In the genomic region with DNA sequence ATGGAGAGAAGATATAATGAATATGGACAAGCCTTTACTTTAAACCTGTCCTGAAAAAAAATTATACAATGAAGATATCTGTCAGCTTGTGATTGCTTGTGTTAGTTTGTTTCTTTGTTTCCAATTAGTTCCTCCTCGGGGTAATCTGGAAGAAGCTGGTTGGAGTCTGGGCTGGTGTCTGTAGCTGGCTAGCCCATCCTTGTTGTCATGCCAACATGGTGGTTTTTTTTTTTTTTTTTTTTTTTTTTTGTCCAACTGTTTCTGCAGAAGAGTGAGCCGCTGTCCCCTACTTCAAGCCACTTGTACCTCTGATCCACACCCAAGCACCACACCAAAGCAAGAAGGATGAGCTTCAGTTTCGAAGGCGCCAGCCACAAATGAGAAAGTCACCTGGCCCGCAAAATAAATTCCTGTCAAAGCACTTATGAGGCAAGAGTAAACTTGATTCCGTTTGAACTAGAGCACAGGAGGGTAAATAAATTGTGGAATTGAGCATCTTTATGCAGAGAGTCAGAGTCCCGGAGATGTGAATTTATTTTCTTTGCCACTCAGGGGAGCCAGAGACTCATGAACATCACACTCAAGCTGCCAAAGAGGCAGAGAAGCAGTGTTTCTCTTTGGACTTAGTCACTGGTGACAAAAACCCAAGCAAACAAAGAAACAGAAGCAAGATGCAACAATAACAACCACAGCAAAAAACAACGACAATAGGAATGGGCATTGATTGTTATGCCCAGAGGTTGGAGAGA, we compare ENCODE assay signal across 13 mouse cellular contexts. TPM values are rescaled to one million over a fixed set of nuclear protein-coding genes. Genes with fewer than 3 reads are reported as not detected.
DNase-seq lines count a peak whose midpoint lies in the region; ATAC-seq and TF ChIP-seq lines count a peak whose summit lies in the region.
"Had no signal": no experiment of that assay in that cellular context is flagged by ENCODE, and none has a peak within 500 bp of the region (broad histone marks: within the 10 kb centered on the region; RNA-seq: fewer than 3 reads in every experiment).

No protein-coding gene starts in this region.

- no peaks in the 10 kb centered on the region for H3K79me2 ChIP-seq in heart, adult 2 months (replicated peaks; ENCODE audit: control insufficient read depth, insufficient read depth, low read length)

- no peak overlapping the region for H3K4me3 ChIP-seq in heart, adult 2 months
- no peak overlapping the region for H3K4me3 ChIP-seq in midbrain, embryonic 10.5 days
- H3K4me3 ChIP-seq in midbrain, embryonic 11.5 days (ENCODE audit: low read depth, low read length), result no peak overlapping the region
- H3K4me3 ChIP-seq in liver, embryonic 13.5 days (replicated peaks), result no peak overlapping the region
- H3K4me3 ChIP-seq in stomach, postnatal 0 days (ENCODE audit: low read depth, low read length), result no peak overlapping the region
- H3K4me3 ChIP-seq: embryonic facial prominence, embryonic 13.5 days; kidney, embryonic 15.5 days; megakaryocyte, embryonic 14.5 days; stomach, embryonic 15.5 days had no signal

- no peaks in the 10 kb centered on the region for H3K9me3 ChIP-seq in midbrain, embryonic 10.5 days (replicated peaks)
- no peaks in the 10 kb centered on the region for H3K9me3 ChIP-seq in midbrain, embryonic 11.5 days (ENCODE audit: control insufficient read depth, low read length)
- no peaks in the 10 kb centered on the region for H3K9me3 ChIP-seq in liver, embryonic 13.5 days (replicated peaks)
- H3K9me3 ChIP-seq in stomach, postnatal 0 days (ENCODE audit: control insufficient read depth, low read length), result no peaks in the 10 kb centered on the region
- H3K9me3 ChIP-seq: embryonic facial prominence, embryonic 13.5 days; kidney, embryonic 15.5 days; megakaryocyte, embryonic 14.5 days; stomach, embryonic 15.5 days had no signal

- intact Hi-C loops in heart, adult 2 months (cut with DNase I), result no loop called here
- intact Hi-C loops in heart, postnatal 25 days (cut with DNase I), result no loop called here

- H3K36me3 ChIP-seq in heart, adult 2 months (ENCODE audit: control insufficient read depth, insufficient read depth, low read length), result no peaks in the 10 kb centered on the region
- no peaks in the 10 kb centered on the region for H3K36me3 ChIP-seq in midbrain, embryonic 10.5 days
- H3K36me3 ChIP-seq in midbrain, embryonic 11.5 days (ENCODE audit: control insufficient read depth, insufficient read depth, low read length), result no peaks in the 10 kb centered on the region
- H3K36me3 ChIP-seq in liver, embryonic 13.5 days, result no peaks in the 10 kb centered on the region
- no peaks in the 10 kb centered on the region for H3K36me3 ChIP-seq in stomach, postnatal 0 days (ENCODE audit: control insufficient read depth, insufficient read depth, low read length)
- H3K36me3 ChIP-seq: embryonic facial prominence, embryonic 13.5 days; kidney, embryonic 15.5 days; stomach, embryonic 15.5 days had no signal

- no peak for TF ChIP-seq POLR2A in heart, adult 2 months (IDR thresholded peaks at IDR 0.05; ENCODE audit: insufficient read depth, low read depth, low read length)

- no peak for TF ChIP-seq EP300 in heart, adult 2 months (IDR thresholded peaks at IDR 0.05; ENCODE audit: insufficient read depth, low read depth, low read length)
- no peak for TF ChIP-seq EP300 in stomach, postnatal 0 days (optimal IDR thresholded peaks at IDR 0.05)

- no peak for DNase-seq in heart, adult 2 months
- no peak for DNase-seq in heart, postnatal 25 days (ENCODE audit: low spot score)
- no peak for DNase-seq in midbrain, embryonic 10.5 days (ENCODE audit: low spot score)
- no peak for DNase-seq in midbrain, embryonic 11.5 days (ENCODE audit: low spot score, missing footprints)
- DNase-seq in liver, embryonic 13.5 days, result no peak
- DNase-seq in stomach, postnatal 0 days (ENCODE audit: low spot score), result no peak
- no peak for DNase-seq in embryo, embryonic 10.5 days (ENCODE audit: low spot score)

- H3K27me3 ChIP-seq in heart, adult 2 months (ENCODE audit: control insufficient read depth, insufficient read depth, low read length), result no peaks in the 10 kb centered on the region
- no peaks in the 10 kb centered on the region for H3K27me3 ChIP-seq in midbrain, embryonic 10.5 days (ENCODE audit: low read depth, poor library complexity, severe bottlenecking)
- H3K27me3 ChIP-seq in midbrain, embryonic 11.5 days (ENCODE audit: control insufficient read depth, insufficient read depth, low read length), result no peaks in the 10 kb centered on the region
- no peaks in the 10 kb centered on the region for H3K27me3 ChIP-seq in liver, embryonic 13.5 days
- H3K27me3 ChIP-seq in stomach, postnatal 0 days (ENCODE audit: control insufficient read depth, insufficient read depth, low read length), result no peaks in the 10 kb centered on the region
- H3K27me3 ChIP-seq: embryonic facial prominence, embryonic 13.5 days; kidney, embryonic 15.5 days; megakaryocyte, embryonic 14.5 days; stomach, embryonic 15.5 days had no signal

- no peak for ATAC-seq in midbrain, embryonic 11.5 days (ENCODE audit: low FRiP score)
- no peak for ATAC-seq in liver, embryonic 13.5 days (ENCODE audit: low read depth)
- ATAC-seq in stomach, postnatal 0 days (ENCODE audit: low FRiP score, low TSS enrichment), result no peak
- no peak for ATAC-seq in erythroblast, adult 5-6 weeks (replicated peaks; ENCODE audit: low FRiP score, poor library complexity, severe bottlenecking)
- ATAC-seq: activated CD4-positive, CD25-positive, alpha-beta regulatory T cell, adult 4 months had no signal

- H3K4me1 ChIP-seq in heart, adult 2 months (ENCODE audit: control insufficient read depth, insufficient read depth, low read length), result no peaks in the 10 kb centered on the region
- peaks cover 7% of the 10 kb centered on the region; the same call in 1 of the 2 replicates for H3K4me1 ChIP-seq in midbrain, embryonic 10.5 days
- no peaks in the 10 kb centered on the region for H3K4me1 ChIP-seq in midbrain, embryonic 11.5 days (ENCODE audit: control insufficient read depth, insufficient read depth, low read length)
- H3K4me1 ChIP-seq in liver, embryonic 13.5 days (replicated peaks), result peaks cover 60% of the 10 kb centered on the region
- H3K4me1 ChIP-seq in stomach, postnatal 0 days (replicated peaks; ENCODE audit: control insufficient read depth, insufficient read depth), result no peaks in the 10 kb centered on the region
- H3K4me1 ChIP-seq: embryonic facial prominence, embryonic 13.5 days; kidney, embryonic 15.5 days had no signal

- H3K9ac ChIP-seq in heart, adult 2 months (ENCODE audit: low read depth, low read length), result no peak overlapping the region
- no peak overlapping the region for H3K9ac ChIP-seq in midbrain, embryonic 11.5 days (ENCODE audit: low read length)
- H3K9ac ChIP-seq in liver, embryonic 13.5 days, result peak overlapping the region; percentile 49; the same call in 1 of the 2 replicates
- H3K9ac ChIP-seq in stomach, postnatal 0 days (ENCODE audit: low read length), result no peak overlapping the region
- H3K9ac ChIP-seq: embryonic facial prominence, embryonic 13.5 days; kidney, embryonic 15.5 days; stomach, embryonic 15.5 days had no signal

- no peak overlapping the region for H3K27ac ChIP-seq in heart, adult 2 months
- H3K27ac ChIP-seq in midbrain, embryonic 10.5 days (replicated peaks), result peak overlapping the region; percentile 38; the same call in 1 of the 2 replicates
- no peak overlapping the region for H3K27ac ChIP-seq in midbrain, embryonic 11.5 days (ENCODE audit: low read depth, low read length)
- peak overlapping the region; percentile 91 for H3K27ac ChIP-seq in liver, embryonic 13.5 days
- no peak overlapping the region for H3K27ac ChIP-seq in stomach, postnatal 0 days (replicated peaks)
- H3K27ac ChIP-seq: embryonic facial prominence, embryonic 13.5 days; kidney, embryonic 15.5 days; stomach, embryonic 15.5 days had no signal

- 68% methylated on average over 8 of the region's 8 CpGs for WGBS in heart, adult 2 months
- WGBS in midbrain, embryonic 10.5 days, result 76% methylated on average over 8 of the region's 8 CpGs
- 68% methylated on average over 8 of the region's 8 CpGs for WGBS in midbrain, embryonic 11.5 days
- 72% methylated on average over 8 of the region's 8 CpGs for WGBS in liver, embryonic 13.5 days (ENCODE audit: insufficient replicate concordance)
- WGBS in stomach, postnatal 0 days, result 53% methylated on average over 8 of the region's 8 CpGs

- H3K4me2 ChIP-seq in midbrain, embryonic 11.5 days, result no peak overlapping the region
- no peak overlapping the region for H3K4me2 ChIP-seq in liver, embryonic 13.5 days
- H3K4me2 ChIP-seq in stomach, postnatal 0 days (replicated peaks; ENCODE audit: low read depth), result no peak overlapping the region
- H3K4me2 ChIP-seq: embryonic facial prominence, embryonic 13.5 days; kidney, embryonic 15.5 days; stomach, embryonic 15.5 days had no signal

- peak; percentile 23 for TF ChIP-seq CTCF in heart, adult 2 months (IDR thresholded peaks at IDR 0.05)
- TF ChIP-seq CTCF in stomach, postnatal 0 days (IDR thresholded peaks at IDR 0.05; ENCODE audit: low read depth), result peak; percentile 47

RNA-seq across cellular contexts. Expression of a gene that starts 11.4 kb away (rescaled TPM):
- 10 to 100 TPM; 62.1 to 75.7 TPM for total RNA-seq in heart, adult 2 months (2021)
- 12.6 and 14.7 TPM in 2 replicates for polyA plus RNA-seq in heart, adult 2 months (2012; rRNA removed)
- 10 to 100 TPM; 38.2 to 62.1 TPM for total RNA-seq in heart, postnatal 25 days (2021)
- 109 and 137 TPM in 2 replicates for polyA plus RNA-seq in midbrain, embryonic 10.5 days (2016; fragmentation: Nextera tagmentation; extraction: Ambion mirVana)
- 131 and 145 TPM in 2 replicates for polyA plus RNA-seq in midbrain, embryonic 11.5 days (2014; fragmentation: Nextera tagmentation; extraction: Ambion mirVana)
- polyA plus RNA-seq in liver, embryonic 13.5 days (2015; fragmentation: Nextera tagmentation; extraction: Ambion mirVana), result 45.2 and 60.6 TPM in 2 replicates
- 11.7 and 13.4 TPM in 2 replicates for polyA plus RNA-seq in stomach, postnatal 0 days (2015; fragmentation: Nextera tagmentation; extraction: Ambion mirVana)
- total RNA-seq in erythroblast, adult 5-6 weeks (2015; ENCODE audit: low replicate concordance), result 22.4 and 23.6 TPM in 2 replicates
- 16.6 and 19.0 TPM in 2 replicates for total RNA-seq in erythroblast, adult 5-6 weeks (2017; ENCODE audit: low replicate concordance)

RNA-seq across cellular contexts. Expression of a gene that starts 30.5 kb away (rescaled TPM):
- 1 to 10 TPM; 4.9 to 6.4 TPM for total RNA-seq in heart, adult 2 months (2021)
- 4.6 and 5.2 TPM in 2 replicates for polyA plus RNA-seq in heart, adult 2 months (2012; rRNA removed)
- 1 to 10 TPM; 4.6 to 5.7 TPM for total RNA-seq in heart, postnatal 25 days (2021)
- polyA plus RNA-seq in midbrain, embryonic 10.5 days (2016; fragmentation: Nextera tagmentation; extraction: Ambion mirVana), result 14.1 and 16.7 TPM in 2 replicates
- polyA plus RNA-seq in midbrain, embryonic 11.5 days (2014; fragmentation: Nextera tagmentation; extraction: Ambion mirVana), result 16.0 and 18.7 TPM in 2 replicates
- polyA plus RNA-seq in liver, embryonic 13.5 days (2015; fragmentation: Nextera tagmentation; extraction: Ambion mirVana), result 4.5 and 5.8 TPM in 2 replicates
- 6.2 and 7.1 TPM in 2 replicates for polyA plus RNA-seq in stomach, postnatal 0 days (2015; fragmentation: Nextera tagmentation; extraction: Ambion mirVana)
- 6.7 and 11.9 TPM in 2 replicates for total RNA-seq in erythroblast, adult 5-6 weeks (2015; ENCODE audit: low replicate concordance)
- 0.68 and 1.4 TPM in 2 replicates for total RNA-seq in erythroblast, adult 5-6 weeks (2017; ENCODE audit: low replicate concordance)

Comparison
In these comparisons a context has a peak if more than half of its experiments do, and no peak if none do; other contexts are left out.
1. H3K27ac ChIP-seq: peak in midbrain, embryonic 10.5 days (single experiment) and liver, embryonic 13.5 days (single experiment); none in heart, adult 2 months (single experiment), midbrain, embryonic 11.5 days (single experiment) and stomach, postnatal 0 days (single experiment).